Mouse (Mus musculus) ZHBTc4 (cell line): ENCODE data around the gene Vrk2.

Experiments
- DNase-seq: peaks from one replicate; pipeline ENCODE4 v3.0.0-alpha.2; 2011; ENCODE audit warnings: low read depth, low spot score

The Vrk2 gene

GRCm38 (mm10) chr11:26593061-26594059 is at the start of gene Vrk2, which contains the start of gene Gm6899:
TSS of gene Vrk2 (minus strand) at chr11:26593999.
TSS of gene Gm6899 (plus strand) at chr11:26593241.
- peak; percentile 90 for DNase-seq

DNA sequence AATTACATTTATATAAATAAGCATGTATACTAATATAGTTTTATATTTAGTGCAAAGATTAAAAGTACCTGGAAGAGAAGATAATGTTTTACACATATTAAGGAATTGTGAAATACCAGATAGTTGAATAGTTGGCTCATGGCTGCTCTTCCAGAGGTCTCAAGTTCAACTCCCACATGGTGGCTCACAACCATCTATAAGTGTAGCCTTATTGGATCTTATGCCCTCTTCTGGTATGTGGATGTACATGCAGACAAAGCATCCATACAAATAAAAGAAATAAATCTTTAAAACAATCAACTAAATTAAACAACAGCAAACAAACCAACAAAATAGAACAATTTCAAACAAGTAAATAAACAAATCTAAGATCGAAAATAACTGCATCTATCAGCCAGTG is 48.3 kb upstream of the Vrk2 start:
- no peak for DNase-seq

DNA sequence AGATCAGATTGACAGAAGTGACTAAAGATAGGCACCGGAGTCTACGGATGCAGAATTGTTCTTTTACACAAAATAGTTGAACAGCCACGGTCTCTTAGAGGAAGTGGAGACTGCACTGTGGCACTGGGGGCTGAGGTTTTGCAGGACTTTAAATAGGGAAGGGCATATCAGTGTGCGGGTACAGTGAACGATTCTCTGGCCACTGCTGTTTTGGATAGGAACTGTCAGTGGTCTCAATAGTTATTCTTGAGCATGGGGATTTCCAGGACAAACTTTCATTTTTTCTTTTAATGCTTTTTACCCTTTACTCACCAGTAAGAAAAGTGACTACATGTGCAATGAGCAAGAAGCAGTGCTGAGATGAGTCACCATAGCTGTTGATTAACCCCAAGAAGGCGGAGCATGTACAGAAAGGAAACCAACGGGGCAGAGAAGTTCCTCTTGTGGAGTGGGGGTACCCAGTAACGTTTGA is 46.6 kb upstream of the Vrk2 start:
- no peak for DNase-seq

- DNase-seq, result no peak
Observed at GRCm38 (mm10) chr11:26636239-26636638, 42.4 kb upstream of the Vrk2 start.

- DNase-seq, result no peak
Observed at GRCm38 (mm10) chr11:26622727-26623126, 28.9 kb upstream of the Vrk2 start.

GRCm38 (mm10) chr11:26618475-26619223 is 24.9 kb upstream of the Vrk2 start:
- DNase-seq, result no peak

GRCm38 (mm10) chr11:26608795-26609194 is 15.0 kb upstream of the Vrk2 start:
- no peak for DNase-seq

- no peak for DNase-seq
Observed at GRCm38 (mm10) chr11:26604061-26604655, 10.4 kb upstream of the Vrk2 start.

DNA sequence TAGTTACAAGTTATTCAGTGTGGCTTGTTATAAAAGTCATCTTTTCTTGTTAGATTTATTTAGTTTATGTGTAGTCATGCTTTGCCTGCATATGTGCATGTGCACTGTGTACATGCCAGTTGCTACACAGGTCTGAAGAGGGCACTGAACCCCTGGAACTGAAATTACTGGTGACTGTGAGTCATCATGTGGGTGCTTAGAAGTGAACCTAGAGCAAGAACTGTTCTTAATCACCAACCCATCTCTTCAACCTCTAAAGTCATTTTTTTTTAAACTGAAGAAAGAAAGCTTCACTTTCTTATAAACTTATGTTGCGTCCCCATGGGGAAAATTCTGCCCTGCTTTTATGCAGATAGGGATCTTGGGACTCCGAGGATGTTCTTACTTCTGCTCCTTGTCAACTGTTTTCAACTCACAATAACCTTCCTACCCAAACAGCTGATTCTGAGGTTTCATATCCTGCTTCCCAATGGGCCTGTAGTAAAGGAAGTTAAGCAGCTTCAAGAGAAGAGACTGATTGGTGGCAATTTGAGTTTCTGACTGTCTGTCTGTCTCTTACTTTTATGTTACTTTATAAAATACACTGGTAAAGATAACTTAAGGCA is 7.9 kb upstream of the Vrk2 start:
- no peak for DNase-seq

DNA sequence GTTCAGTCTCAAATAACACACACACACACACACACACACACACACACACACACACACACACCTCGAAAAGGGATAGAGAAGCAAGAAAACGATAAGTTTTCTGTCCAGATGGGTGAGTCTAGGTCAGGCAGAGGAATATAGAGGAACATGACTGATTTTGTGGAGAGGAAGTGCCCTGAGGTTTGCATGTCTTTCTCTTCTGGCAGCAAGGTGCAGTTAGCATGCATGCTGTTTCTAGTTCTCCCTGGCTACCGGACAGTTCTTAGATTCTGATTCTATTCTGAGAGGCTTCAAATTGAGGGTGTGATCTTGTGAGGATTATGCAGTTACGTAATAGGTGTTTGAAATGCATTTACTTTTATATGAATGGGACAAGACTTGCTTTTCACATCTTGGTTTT is 6.9 kb upstream of the Vrk2 start:
- DNase-seq, result no peak

GRCm38 (mm10) chr11:26598876-26599275 is 5.1 kb upstream of the Vrk2 start:
- no peak for DNase-seq

GRCm38 (mm10) chr11:26597761-26598160 is 4.0 kb upstream of the Vrk2 start:
- no peak for DNase-seq

DNA sequence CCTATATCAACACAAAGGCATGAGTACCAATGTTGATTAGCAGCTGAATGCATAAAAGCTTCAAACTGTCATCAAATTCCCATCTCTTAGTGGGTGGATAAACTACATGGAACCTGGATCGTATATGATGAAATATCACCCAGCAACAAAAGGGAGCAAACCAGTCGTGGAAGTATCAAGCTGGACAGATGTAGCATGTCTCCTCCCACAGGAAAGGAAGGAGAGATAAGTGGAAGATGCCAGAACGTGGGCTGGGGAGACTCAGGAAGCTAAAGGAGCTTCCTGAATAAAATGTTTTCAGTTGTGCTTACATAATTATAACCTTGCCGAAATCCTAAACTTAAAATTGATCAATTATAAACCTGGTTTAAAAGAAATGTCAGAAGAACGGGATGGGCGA is 3.3 kb upstream of the Vrk2 start:
- no peak for DNase-seq

GRCm38 (mm10) chr11:26596186-26596585 is 2.4 kb upstream of the Vrk2 start:
- no peak for DNase-seq

GRCm38 (mm10) chr11:26594487-26594886 is 688 bp upstream of the Vrk2 start:
- no peak for DNase-seq

GRCm38 (mm10) chr11:26592395-26593053 is 1.3 kb downstream of the Vrk2 start:
- peak; percentile 29 for DNase-seq

DNA sequence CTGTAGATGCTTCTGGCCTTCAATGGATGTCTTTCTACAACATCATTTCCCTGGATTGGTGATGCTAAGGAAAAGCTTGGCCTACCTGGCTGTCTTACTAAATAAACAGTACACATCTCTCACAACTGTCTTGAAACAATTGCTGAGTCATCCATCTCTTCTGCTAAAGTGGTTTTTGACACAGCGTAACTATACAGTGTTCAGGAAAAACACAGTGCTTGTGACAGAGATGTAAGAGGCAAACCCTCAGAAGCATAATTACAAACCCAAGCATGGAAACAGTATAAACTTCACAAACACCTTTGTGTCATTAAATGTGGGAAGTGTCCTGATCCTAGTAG is 6.6 kb downstream of the Vrk2 start:
- DNase-seq, result no peak

DNA sequence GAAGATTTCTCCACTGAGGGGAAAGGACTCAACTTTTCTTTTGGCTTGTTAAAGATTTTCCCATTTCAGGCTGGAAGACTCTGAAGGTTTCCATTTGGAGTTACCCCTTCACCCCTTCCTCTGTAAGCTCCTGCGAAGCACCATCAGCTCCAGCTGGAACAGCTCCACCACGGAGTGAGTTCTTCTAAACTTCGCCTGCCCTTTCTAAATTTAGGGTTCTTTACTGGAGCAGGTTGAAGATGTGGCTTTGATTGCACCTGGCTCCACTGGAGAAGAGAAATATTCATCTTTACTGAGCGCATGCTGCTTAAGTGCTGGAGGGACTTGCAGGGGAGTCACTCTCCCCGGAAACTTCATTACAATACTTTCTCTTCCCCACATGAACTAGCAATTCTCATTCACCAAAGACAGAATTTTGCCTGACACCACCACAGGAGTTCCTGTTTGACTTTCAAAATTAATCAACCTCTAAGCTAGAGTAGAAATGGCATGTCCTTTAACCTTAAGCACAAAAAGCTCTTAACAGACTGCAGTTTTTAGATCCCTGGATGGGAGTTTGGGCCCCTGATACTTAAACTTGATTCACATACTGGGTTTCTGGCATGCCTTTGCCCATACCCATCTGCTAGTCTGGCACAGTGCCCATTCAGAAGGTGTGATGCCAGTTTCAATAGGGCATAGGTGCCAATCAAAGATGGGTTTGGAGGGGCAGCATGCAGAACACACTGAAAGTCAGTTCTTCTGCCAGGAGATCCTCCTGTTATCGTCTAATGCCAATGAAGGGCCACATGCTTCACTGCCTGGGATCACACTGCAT is 7.2 kb downstream of the Vrk2 start:
- no peak for DNase-seq

GRCm38 (mm10) chr11:26585409-26586366 is 8.1 kb downstream of the Vrk2 start:
- no peak for DNase-seq
